Mouse (Mus musculus): ENCODE measurements around the gene Bri3bp. TPM values are rescaled to one million over a fixed set of nuclear protein-coding genes. Genes with fewer than 3 reads are reported as not detected.
A peak's percentile ranks its signal among the peaks of the same experiment; 100 is the strongest.
"Not testable (repeated sequence)": the region's sequence is repeated elsewhere in the genome, so short reads cannot be mapped to it uniquely, and the experiment has no call there.

Bri3bp gene
- total RNA-seq, 4 experiments from 2014 or later, result 44.4 to 61.8 (median 45.5) TPM

- DNase-seq (ENCODE audit: low spot score), result no peak
Measured at GRCm38 (mm10) chr5:125485031-125485778, 43.8 kb downstream of the Bri3bp start.

DNA sequence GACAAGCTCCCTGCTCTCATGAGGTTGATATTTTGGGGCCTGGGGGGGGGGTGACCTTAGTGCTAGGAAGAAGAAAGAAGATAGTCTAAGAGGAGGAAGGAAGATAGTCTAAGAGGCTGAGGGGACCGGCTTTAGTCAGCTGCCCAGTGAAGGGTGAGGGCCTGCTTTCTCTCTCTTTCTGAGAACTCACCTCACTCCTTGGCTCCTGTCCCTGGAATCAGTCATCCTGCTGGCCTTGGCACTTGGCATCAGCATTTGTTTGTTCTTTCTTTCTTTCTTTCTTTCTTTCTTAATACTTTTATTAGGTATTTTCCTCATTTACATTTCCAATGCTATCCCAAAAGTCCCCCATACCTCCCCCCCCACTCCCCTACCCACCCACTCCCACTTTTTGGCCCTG is 44.7 kb downstream of the Bri3bp start:
- DNase-seq (ENCODE audit: low spot score), result no peak

DNA sequence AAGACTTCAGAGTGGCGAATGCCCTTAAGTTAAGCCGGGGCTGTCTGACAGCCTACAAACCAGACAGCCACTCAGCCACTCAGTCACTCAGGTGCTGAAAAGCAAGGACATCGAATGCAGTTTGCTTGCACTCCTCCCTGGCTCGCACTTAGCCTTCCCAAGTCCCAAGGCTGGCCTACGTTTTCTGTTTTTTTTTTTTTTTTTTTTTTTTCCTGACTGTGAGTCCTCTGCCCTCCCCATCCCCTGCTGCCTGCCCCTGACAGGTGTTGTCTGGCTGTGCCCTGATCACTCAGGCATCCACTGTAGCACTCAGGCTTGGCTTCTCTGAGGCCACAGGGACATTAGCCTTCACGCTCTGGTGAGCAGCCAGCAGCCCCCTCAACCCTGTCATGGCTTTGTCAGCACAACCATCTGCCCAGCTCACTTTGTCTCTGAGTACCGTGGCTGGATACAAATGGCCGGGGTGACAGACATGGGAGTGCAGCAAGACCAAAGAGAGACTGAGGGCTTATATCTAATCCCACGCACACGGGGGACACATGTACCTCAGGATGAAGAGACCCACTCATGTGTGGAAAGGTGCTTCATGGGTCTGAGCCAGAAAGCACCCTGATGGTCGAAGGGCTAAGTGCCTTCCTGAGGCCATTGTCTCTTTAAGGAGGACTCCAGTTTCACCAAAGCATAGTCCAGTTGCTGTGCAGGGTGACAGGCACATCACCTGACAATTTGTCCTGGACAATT is 46.2 kb downstream of the Bri3bp start:
- no peak for DNase-seq (ENCODE audit: low spot score)

- no peak for DNase-seq (ENCODE audit: low spot score)
Measured at GRCm38 (mm10) chr5:125488116-125488455, 46.7 kb downstream of the Bri3bp start.

DNA sequence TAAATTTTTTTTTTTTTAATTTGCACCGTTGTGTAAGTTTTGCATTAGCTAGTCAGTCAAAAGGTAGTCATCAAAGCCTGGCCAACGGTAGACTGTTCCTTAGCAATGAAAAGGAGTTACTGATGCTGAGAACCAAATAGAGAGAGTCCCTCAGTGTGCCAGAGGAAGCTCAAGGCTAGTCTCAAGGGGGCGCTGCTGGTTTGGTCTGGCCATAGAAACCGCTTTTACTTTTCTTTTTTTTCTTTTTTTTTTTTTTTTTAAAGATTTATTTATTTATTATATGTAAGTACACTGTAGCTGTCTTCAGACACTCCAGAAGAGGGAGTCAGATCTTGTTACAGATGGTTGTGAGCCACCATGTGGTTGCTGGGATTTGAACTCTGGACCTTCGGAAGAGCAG is 47.6 kb downstream of the Bri3bp start:
- DNase-seq (ENCODE audit: low spot score), result not testable (repeated sequence)

DNA sequence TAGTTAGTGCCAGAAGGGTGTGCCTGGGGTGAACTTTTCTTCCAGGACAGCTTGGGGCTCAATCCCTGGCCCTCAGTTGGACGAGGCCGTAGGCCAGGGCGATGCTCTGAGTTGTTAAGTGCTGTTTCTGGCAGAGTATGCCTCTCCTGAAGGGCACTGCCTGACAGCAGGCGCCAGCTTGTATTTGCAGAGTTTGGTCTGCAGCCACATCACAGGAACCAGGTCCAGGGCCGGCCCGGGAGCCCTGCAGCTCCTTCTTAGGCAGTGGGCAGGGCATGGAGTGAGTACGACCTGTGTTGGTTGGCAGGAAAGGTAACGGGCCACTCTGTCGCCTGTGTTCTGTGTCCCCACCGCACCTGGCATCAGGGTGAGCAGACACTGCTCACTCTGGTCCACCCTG is 49.7 kb downstream of the Bri3bp start:
- peak; percentile 57 for DNase-seq (ENCODE audit: low spot score)

GRCm38 (mm10) chr5:125492379-125493092 is 51.2 kb downstream of the Bri3bp start:
- no peak for DNase-seq (ENCODE audit: low spot score)

- no peak for DNase-seq (ENCODE audit: low spot score)
Measured at GRCm38 (mm10) chr5:125493093-125493423, 51.7 kb downstream of the Bri3bp start.

- peak; percentile 22 for DNase-seq (ENCODE audit: low spot score)
Measured at GRCm38 (mm10) chr5:125495655-125496054, 54.3 kb downstream of the Bri3bp start.

- DNase-seq (ENCODE audit: low spot score), result no peak
Measured at GRCm38 (mm10) chr5:125497821-125498600, 56.6 kb downstream of the Bri3bp start.

DNA sequence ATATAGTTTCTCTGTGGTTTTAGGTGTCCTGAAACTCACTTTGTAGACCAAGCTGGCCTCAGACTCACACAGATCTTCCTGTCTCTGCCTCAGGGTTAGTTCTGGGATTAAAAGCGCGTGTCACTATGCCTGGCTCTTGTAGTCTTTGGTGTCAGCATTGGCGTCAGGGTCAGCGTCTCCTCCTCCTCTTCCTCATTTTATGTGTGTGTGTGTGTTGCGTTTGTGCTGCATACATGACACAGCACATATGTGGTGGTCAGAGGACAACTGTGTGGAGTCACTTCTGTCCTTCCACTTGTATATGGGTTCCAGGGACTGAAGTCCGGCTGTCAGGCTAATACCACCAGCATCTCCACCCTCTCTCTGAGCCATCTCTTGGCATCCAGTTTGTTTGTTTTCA is 60.1 kb downstream of the Bri3bp start:
- DNase-seq (ENCODE audit: low spot score), result no peak

- DNase-seq (ENCODE audit: low spot score), result no peak
Measured at GRCm38 (mm10) chr5:125502186-125502585, 60.8 kb downstream of the Bri3bp start.

DNA sequence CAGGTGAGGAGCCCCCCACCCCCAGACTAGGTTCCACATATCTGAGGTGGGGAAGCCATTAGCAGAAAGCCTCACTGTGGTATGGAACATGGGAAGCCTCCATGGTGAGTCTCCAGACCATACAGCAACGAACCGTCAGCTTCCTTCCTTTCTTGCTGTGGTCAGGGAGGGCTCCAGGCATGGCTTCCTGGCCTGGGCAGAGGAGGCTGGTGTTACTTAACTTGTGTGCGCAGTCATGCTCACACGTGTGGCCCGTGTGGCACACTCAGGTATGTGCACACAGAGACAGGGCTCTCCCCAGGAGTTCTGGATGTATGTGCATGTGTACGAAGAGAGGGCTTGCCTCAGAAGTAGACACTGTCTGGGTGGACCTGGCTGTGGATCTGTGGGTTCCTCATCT is 62.3 kb downstream of the Bri3bp start:
- DNase-seq (ENCODE audit: low spot score), result no peak

DNA sequence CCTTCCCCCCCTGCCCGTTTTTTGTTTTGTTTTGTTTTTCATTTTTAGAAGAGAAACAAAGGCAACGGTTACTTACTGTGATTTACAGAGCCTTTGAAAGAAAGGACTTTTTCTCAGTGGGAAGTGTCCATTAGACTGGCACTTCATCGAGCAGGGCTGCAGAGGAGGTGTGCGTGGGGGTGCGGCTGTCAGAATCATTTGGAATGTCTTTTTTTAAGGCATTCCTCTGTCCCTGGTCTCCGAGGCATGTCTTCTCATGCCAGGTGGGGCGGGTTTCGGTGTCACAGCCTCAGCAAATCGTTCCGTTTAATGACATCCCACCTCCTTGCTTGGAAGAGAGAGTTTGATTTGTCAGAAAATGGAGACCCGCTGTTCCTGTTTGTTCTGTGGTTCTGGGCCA is 63.3 kb downstream of the Bri3bp start:
- DNase-seq (ENCODE audit: low spot score), result no peak

- DNase-seq (ENCODE audit: low spot score), result no peak
Measured at GRCm38 (mm10) chr5:125505968-125506367, 64.6 kb downstream of the Bri3bp start.

GRCm38 (mm10) chr5:125507582-125507981 is 66.2 kb downstream of the Bri3bp start:
- DNase-seq (ENCODE audit: low spot score), result no peak

DNA sequence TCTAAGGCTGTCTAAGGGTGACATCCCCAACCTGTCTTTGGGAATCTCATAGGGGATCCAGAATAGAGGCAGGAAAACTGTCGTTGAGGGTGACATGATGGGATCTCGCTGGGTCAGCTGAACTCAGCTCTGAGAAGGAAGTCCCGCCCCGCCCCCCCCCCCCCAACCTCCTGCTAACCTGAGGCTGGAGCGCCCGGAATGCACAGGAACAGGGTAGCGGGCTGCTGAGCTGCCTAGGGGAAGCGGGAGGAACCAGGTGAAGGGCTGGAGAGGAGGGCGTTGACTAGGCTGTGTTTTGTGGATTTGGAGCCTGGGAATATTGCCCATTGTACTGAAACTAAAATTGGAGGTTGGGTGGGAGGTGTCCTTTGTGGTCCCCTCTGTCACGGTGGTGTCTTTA is 66.6 kb downstream of the Bri3bp start:
- DNase-seq (ENCODE audit: low spot score), result no peak

DNA sequence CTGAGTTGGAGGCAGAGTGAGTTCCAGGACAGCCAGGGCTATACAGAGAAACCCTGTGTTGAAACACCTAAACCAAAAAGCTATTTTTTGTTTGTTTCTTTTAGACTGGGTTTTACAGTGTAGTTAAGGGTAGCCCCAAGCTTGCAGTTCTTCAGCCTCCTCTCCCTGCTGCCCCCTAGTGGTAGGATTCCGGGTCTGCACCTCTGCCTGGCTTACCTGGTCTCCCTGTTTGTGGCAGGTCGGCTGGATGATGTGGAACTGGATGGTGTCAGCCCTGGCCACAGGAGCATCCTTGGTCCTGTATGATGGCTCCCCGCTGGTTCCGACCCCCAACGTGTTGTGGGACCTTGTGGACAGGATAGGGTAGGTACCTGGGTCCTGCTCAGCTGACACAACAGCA is 68.2 kb downstream of the Bri3bp start:
- DNase-seq (ENCODE audit: low spot score), result peak; percentile 18

All from heart, adult 8-10 months (tissue).